Mouse (Mus musculus) megakaryocyte-erythroid progenitor cell, adult 5-6 weeks (primary cell): ENCODE measurements around the gene C030005K15Rik. TPM values are rescaled to one million over a fixed set of nuclear protein-coding genes. Genes with fewer than 3 reads are reported as not detected.

Experiments used
- total RNA-seq, 2 experiments: library from RNA; stranded (forward) in 1 of 2; stranded (reverse) in 1 of 2; fragments of 200-1000, 215-1000 nt in 1 of 2; fragments of >200 nt in 1 of 2; fragmentation: Nextera tagmentation in 1 of 2; gene quantifications; 2 replicates each; pipeline ENCODE4 v1.2.3; 2014 to 2017

C030005K15Rik gene
- total RNA-seq, 2 experiments from 2014 or later, result not detected

Other genes with a start within 250 kb of the C030005K15Rik start
- not detected in 2 replicates for gene Dcn, start 247.1 kb downstream of the C030005K15Rik start, total RNA-seq (2014; fragmentation: Nextera tagmentation)
- not detected in 2 replicates for gene Dcn, start 247.1 kb downstream of the C030005K15Rik start, total RNA-seq (2017)
- not detected in 2 replicates for gene Lum, start 161.6 kb downstream of the C030005K15Rik start, total RNA-seq (2014; fragmentation: Nextera tagmentation)
- not detected in 2 replicates for gene Lum, start 161.6 kb downstream of the C030005K15Rik start, total RNA-seq (2017)
- not detected in 2 replicates for gene Kera, start 119.9 kb downstream of the C030005K15Rik start, total RNA-seq (2014; fragmentation: Nextera tagmentation)
- not detected in 2 replicates for gene Kera, start 119.9 kb downstream of the C030005K15Rik start, total RNA-seq (2017)
- gene Epyc, start 82.7 kb downstream of the C030005K15Rik start, total RNA-seq (2014; fragmentation: Nextera tagmentation), result not detected in 2 replicates
- gene Epyc, start 82.7 kb downstream of the C030005K15Rik start, total RNA-seq (2017), result not detected in 2 replicates
- not detected in 2 replicates for gene Ccer1, start 33.7 kb downstream of the C030005K15Rik start, total RNA-seq (2014; fragmentation: Nextera tagmentation)
- not detected in 2 replicates for gene Ccer1, start 33.7 kb downstream of the C030005K15Rik start, total RNA-seq (2017)